Mouse (Mus musculus) heart, postnatal 25 days (tissue): ENCODE results near the gene Ndc80. TPM values are rescaled to one million over a fixed set of nuclear protein-coding genes. Genes with fewer than 3 reads are reported as not detected.
"Not testable (repeated sequence)": the region's sequence is repeated elsewhere in the genome, so short reads cannot be mapped to it uniquely, and the experiment has no call there.

ENCODE experiments used
- DNase-seq: peaks from one replicate; pipeline ENCODE4 v3.0.0; 2022; ENCODE audit warnings: low spot score
- intact Hi-C: fragments of 180-260 bp; cut with DNase I; formaldehyde crosslinking; loops from one replicate; pipeline ENCODE4 v1.15.1; 2025
- total RNA-seq, 2 experiments: library from RNA; stranded (reverse); gene quantifications; 2 replicates each; pipeline ENCODE4 v1.2.3; 2021

Ndc80 gene
- total RNA-seq, 2 experiments from 2014 or later, result 1.1 TPM

DNA sequence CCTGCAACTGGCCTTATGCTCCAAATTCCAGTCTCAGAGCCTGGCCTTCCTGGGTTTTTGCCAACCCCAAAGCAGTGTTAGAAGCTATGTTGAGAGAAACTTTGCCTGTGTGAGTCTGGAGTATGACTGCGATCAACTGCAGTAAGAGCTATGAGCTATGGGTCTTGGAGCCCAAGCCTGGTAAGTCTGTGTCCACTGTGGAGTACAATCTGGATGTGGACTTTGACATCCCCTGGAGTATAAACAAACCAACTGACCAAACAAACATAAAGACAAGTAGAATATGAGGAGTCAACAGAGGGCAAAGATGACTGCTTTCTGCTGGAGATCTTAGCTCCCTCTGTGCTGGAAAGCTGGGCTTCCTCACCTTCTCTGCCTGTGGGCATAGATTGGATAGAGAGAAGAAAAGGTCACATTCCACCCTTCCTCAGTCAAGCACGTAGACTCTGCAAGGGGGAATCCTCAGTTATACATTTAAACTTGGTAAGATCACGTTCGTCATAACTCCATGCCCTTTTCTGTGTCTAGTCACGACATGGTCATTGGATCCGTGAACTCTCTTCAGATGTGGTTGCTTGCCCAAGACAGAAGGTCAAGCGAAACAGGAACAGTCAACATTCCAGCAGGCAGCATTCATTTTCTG is 43.1 kb downstream of the Ndc80 start:
- intact Hi-C loops, result no loop called here

DNA sequence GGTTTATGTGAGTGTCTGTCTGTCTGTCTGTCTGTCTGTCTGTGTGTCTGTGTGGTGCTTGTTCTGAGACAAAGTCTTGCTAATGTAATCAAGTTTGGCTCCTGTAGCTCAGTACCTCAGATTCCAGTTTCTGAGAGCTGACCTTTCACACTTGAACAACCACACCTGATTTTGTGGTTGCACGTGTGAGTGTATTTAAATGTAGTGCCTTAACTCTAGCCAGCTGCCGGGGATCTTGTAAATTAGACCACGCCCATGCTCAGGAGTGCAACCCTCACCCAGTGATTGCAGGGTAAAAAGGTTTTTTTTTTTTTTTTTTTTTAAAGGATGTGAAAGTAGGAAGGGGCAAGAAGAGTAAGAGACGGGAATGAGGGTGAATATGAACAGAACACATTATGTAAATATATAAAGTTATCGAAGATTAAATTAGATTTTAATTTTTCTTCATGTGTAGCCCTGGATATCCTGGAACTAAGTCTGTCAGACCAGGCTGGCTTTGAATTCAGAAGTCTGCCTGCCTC is 47.2 kb downstream of the Ndc80 start:
- intact Hi-C loops, result no loop called here
- no peak for DNase-seq

More for the DNA sequence above, 43.1 kb downstream of the Ndc80 start:
- no peak for DNase-seq

DNA sequence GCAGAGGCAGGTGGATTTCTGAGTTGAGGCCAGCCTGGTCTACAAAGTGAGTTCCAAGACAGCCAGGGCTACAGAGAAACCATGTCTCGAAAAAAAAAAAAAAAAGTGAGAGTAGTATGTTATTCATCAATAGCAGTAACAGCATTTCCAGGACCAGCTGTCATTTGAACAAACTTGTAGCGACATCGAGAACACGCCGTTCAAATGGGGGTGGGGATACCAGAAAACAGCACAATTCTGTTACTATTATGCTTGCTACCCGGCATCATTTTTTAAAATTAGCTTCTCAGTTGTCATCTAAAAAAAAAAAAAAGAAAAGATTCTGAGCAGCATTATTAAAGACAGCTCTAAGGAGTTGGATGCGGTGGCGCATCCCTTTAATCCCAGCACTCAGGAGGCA is 49.2 kb downstream of the Ndc80 start:
- DNase-seq, result no peak
- intact Hi-C loops, result no loop called here

DNA sequence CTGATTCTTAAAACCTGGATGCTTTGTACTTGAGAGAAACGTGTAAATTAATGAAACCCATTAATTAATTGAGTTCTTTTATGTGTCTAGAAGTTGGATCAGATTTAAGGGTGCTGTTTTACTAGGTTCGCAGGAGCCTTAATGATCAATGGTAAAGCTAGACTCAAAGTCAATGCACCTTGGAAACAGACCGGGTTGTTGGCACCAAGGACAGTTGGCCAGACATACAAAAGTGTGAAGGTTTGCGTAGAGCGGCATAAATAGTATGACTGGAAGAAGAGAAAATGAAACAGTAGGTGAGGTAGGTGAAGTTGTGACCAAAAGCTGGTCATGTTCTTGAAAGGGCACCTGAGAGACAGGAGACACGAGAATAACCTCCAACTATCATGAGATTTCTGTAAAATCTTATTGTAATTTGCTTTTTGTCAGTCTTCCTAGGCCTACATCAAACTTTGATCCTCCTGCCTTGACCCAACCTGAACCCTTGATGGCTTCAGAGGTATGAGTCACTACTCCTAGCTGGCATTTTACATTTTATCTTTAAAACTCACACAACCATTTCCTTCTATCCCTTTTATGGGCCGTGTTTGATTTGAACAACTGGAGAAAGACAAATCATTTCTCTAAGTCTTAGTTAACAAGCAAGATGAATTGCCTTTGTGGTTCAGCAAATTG is 50.2 kb downstream of the Ndc80 start:
- no peak for DNase-seq
- intact Hi-C loops, result no loop called here

DNA sequence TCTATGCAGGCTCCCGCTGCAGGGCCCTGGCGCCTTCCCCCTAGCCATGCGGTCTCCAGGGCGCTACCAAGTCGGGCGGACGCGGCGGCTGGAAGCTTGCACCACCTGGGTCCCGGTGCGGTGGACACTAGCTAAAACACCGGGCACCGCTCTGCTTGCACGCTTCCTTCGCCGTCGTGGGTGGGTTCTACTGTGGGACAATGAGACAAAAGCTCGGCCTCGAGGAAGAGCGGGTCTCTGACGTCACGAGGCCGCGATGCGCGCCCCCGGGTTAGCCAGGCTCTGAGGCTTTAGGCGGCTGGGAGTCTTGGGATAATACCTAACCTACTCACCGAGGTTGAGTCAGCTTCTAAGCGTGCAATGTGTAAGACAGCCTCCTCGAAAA is 51.0 kb downstream of the Ndc80 start:
- peak; percentile 56 for DNase-seq
- intact Hi-C loops, result loop anchor here (2.0 kb wide), 1 partner anchor 51 kb away; the partner anchor contains the start of gene Ndc80

DNA sequence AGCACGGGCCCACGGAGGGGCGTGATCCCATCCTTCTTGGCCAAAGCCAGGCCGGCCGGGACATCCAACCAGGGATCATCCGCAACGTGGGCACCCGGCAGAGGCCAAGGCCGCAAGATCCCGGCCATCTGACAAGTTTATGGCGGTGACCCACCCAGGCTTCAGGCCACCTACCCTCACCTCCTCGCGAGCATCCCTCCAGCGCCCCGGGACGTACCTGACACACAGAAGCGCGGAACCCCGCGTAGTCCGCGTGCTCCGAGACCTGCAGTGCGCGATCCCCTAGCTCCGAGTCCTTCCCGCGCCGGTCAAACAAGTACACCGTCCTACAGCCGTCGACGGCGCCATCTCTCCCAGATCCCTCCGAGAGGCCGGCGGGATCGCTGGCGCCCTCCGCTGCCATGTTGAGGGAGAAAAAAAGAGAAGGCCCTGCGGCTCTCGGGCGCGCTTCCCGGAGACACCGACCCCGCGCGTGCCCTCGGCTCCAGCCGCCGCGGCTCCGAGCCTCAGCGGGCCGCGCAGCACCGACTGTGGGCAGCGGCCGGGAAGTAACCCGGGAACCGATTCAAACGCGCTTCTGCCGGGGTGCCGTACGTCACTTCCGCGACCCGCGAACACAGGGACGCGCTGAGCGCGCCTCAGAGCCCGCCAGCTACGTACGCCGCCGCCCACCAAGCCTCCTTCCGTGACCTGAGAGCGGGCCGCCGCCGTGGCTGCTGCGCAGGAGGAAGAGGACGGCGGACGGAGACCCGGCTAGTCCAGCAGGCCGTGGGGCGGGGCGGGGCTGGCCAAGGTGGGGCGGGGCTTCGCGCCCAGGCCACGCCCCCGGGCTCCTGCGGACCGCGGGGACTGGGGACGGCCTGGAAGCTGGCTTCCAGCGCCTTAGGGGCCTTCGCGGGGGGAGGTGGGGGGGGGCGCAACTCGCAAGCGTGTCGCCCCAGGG is 51.6 kb downstream of the Ndc80 start, which contains the start of gene Smchd1:
Gene Smchd1 (minus strand): TSS at position 582 of the 943 bp plus-strand sequence.
- DNase-seq, result peak; percentile 94
- intact Hi-C loops, result loop anchor here (2.0 kb wide), 1 partner anchor 52 kb away; the partner anchor contains the start of gene Ndc80

DNA sequence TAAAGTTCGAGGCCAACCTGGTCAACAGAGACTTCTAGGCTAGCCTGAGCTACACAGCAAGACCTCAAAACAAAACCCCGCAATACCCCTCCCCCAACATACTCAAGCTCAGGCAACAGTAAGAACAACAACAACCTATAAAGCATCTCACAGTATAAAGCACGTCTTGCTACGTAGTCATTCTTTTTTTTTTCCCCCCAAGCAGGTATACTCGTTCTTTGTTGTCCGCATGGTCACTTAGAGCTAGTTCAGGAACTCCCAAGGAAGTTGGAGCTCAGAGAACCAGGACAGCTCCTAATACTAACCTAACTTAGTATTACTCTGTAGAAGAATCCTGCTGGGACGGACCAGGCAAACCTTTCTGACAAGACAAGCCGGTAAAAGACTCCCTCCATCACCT is 52.5 kb downstream of the Ndc80 start:
- intact Hi-C loops, result loop anchor here (2.0 kb wide), 1 partner anchor 53 kb away; the partner anchor contains the start of gene Ndc80
- no peak for DNase-seq

DNA sequence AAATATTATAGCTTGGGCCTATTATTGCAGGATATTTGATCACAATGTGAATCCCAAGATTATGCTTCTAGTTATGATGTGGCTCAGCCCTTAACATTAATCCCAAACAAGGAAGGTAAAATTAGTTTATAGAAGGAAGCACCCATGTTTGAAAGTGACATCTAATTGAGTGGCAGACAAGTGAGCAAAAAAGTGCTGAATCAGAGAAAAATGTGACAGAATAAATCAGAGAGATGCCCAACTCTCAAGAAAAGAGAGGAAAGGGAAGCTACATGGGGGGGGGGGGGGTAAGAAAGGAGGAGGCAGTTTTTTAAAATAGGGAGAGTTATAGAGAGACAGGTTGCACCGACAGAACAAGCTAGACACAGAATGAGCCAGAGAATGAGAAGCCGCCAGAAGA is 55.4 kb downstream of the Ndc80 start:
- intact Hi-C loops, result no loop called here
- DNase-seq, result no peak

DNA sequence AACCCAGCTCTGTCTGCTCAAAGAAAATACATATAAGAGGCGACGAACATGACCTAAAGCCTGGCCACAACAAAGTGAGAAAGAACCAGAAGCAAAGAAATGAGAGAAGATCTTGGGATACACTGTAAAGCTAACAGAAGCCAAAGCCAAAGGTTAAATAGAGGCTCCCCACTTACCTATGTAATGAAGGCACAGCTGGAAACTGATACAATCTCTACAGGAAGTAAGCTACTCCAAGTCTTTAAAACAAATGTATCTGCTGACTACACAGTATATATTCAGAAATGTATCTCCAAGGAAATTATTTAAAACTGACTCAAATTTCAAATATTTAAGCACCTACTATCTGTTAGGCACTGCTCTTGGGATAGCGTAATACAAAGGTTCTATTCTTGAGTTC is 66.3 kb downstream of the Ndc80 start:
- DNase-seq, result no peak
- intact Hi-C loops, result no loop called here

DNA sequence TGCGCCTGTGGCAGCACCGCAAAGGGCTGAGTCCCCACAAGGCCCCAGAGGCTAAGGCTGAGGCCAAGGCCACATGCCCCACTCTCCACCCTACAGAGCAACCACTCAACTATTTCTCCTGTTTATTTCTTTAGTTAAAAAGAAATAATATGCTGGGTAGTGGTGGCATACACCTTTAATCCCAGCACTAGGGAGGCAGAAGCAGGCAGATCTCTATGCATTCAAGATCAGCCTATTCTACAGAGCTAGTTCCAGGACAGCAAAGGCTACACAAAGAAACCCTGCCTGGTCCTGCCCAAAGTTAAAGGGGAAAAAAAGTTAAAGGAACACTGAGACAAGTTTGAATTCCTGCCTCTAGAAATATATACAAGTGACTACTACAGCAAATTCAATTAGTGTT is 66.8 kb downstream of the Ndc80 start, which contains the start of gene Gm4707:
Gene Gm4707 (minus strand): TSS at position 101 of the 400 bp plus-strand sequence.
- DNase-seq, result no peak
- intact Hi-C loops, result no loop called here

DNA sequence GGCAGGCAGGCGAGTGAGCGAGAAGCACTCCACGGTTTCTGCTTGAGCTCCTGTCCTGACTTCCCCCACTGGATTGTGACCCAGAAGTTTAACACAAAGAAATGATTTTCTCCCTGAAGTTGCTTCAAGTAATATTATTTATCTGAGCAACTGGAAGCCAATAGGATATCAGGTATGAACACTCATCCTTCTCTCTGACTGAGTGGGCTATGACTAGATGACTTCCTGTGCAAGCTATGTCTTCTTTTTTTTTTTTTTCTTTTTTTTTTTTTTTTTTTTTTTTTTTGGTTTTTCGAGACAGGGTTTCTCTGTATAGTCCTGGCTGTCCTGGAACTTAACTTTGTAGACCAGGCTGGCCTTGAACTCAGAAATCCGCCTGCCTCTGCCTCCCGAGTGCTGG is 69.3 kb downstream of the Ndc80 start:
- DNase-seq, intact Hi-C loops: not testable (repeated sequence)

Other genes with a start within 250 kb of the Ndc80 start
- gene Emilin2, start 214.9 kb downstream of the Ndc80 start, total RNA-seq, result 10 to 100 TPM; 64.3 to 73.1 TPM
- gene Gm4707, start 66.9 kb downstream of the Ndc80 start, total RNA-seq, result 1 to 10 TPM; 1.0 to 1.5 TPM
- 10 to 100 TPM; 18.0 to 19.7 TPM for gene Smchd1, start 51.5 kb downstream of the Ndc80 start, total RNA-seq
- gene Spdya, start 25.2 kb upstream of the Ndc80 start, total RNA-seq, result under 1 TPM in 1 of 2 experiments, not detected in 1; 0.14 TPM
- gene Wdr43, start 89.0 kb upstream of the Ndc80 start, total RNA-seq, result 10 to 100 TPM; 18.4 to 19.0 TPM
- 1 to 10 TPM; 4.1 to 5.2 TPM for gene Togaram2, start 146.4 kb upstream of the Ndc80 start, total RNA-seq
- under 1 TPM; 0.36 to 0.44 TPM for gene Pcare, start 226.0 kb upstream of the Ndc80 start, total RNA-seq
- 100 to 1,000 TPM; 216 to 251 TPM for gene Clip4, start 241.6 kb upstream of the Ndc80 start, total RNA-seq